Mouse (Mus musculus) stomach, postnatal 0 days (tissue): ENCODE data around the gene Ptprn.

ENCODE experiments used
- CTCF ChIP-seq: IDR thresholded peaks from 2 replicates; pipeline ENCODE4 v1.5.1; 2016; ENCODE audit warnings: antibody characterized with exemption, low read depth, mild to moderate bottlenecking, moderate library complexity
- EP300 ChIP-seq: optimal IDR thresholded peaks from 2 replicates; pipeline ENCODE3; 2016; ENCODE audit warnings: antibody characterized with exemption

DNA sequence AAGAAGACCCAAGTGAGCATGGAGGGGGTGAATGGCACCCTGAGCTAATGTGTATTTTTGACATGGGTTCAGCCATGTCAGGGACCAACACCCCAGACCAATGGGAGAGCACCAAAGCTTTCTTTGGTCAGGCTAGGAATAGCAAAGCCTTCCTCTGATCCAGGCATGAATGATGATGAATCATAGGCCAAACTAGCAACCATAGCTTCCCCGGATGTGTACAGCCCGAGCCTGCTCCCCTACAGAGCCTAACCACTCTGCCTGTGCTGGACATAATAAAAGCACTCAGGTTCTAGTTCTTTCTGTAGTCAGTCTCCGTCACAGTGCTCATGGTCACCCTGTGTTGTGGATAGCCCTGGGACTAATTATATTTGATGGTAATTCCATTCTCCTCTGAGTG, 42.8 kb downstream of the Ptprn start:
- no peak for TF ChIP-seq CTCF
- TF ChIP-seq EP300: no peak
